Mouse (Mus musculus): Measurements from ENCODE around the gene Tmem252. TPM values are rescaled to one million over a fixed set of nuclear protein-coding genes. Genes with fewer than 3 reads are reported as not detected.

Gene Tmem252
- polyA plus RNA-seq, 1 experiment = 4.8 TPM

DNA sequence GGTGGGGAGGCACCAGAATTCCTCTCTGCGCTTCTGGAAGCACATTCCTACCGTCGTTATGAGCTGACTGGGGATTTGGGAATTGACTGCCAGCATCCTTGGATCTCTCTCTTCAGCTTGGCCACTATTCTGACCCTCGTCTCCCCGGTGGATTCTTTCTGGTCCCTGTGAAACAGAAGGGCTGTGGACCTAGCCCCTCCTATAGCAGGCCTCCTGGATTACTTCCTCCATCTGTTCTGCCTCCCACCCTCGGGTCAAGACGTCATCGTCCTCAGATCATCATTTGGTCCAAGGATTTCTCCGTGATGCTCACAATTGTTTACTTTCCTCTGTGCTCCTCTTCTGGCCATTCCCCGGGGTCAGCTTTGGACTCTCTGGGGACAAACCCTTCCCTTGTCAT lies 28.8 kb upstream of the Tmem252 start:
- no peak overlapping the region for H3K27ac ChIP-seq (ENCODE audit: insufficient read depth, low read depth, low read length)
- no peaks in the 10 kb centered on the region for H3K4me1 ChIP-seq (ENCODE audit: control insufficient read depth, insufficient read depth, insufficient read length, low read length)
- TF ChIP-seq CTCF (IDR thresholded peaks at IDR 0.05; ENCODE audit: extremely low read depth, insufficient read length, insufficient replicate concordance, low read depth, low read length) (no peak), POLR2A (IDR thresholded peaks at IDR 0.05; ENCODE audit: low read depth, low read length) (no peak)
- no peaks in the 10 kb centered on the region for H3K27me3 ChIP-seq (ENCODE audit: control insufficient read depth, insufficient read depth, low read length)
- no peaks in the 10 kb centered on the region for H3K36me3 ChIP-seq (ENCODE audit: control insufficient read depth, insufficient read depth, low read length)
- no peak overlapping the region for H3K4me3 ChIP-seq (ENCODE audit: low read depth, low read length)
- WGBS = 66% methylated on average over 10 of the region's 10 CpGs

DNA sequence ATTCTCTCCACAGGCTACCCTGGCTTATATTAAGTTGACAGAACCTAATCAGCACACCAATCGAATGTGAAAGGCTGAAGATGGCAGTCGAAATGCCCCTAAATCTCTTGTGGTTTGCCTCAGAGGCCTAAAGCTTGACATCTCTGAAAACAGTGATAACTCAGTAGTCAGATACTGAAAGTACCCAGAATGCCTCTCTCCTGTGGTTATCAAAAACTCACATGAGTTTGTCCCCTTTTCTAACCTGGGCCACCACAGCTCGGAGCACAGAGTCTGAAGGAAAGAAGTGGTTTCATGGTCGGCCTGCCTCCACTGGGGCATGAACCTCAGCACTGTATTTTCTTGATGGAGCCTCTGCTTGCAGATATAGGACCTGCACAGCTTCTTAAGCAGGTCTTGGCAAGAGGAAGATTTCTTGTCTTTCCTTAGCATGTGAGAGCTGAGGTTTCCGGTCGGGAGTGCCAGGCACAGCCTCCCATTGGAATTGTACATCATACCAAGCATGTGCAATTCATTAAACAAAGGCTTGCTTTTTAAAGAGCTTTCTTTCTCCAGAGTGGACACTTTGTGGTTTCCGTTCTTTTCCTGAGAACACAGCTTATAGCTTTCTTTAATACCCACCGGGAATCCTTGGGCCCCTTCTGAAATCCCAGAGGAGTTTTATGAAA lies 27.5 kb upstream of the Tmem252 start:
- no peaks in the 10 kb centered on the region for H3K36me3 ChIP-seq (ENCODE audit: control insufficient read depth, insufficient read depth, low read length)
- no peak for TF ChIP-seq POLR2A (IDR thresholded peaks at IDR 0.05; ENCODE audit: low read depth, low read length)
- no peak for TF ChIP-seq CTCF (IDR thresholded peaks at IDR 0.05; ENCODE audit: extremely low read depth, insufficient read length, insufficient replicate concordance, low read depth, low read length)
- H3K27me3 ChIP-seq (ENCODE audit: control insufficient read depth, insufficient read depth, low read length) = no peaks in the 10 kb centered on the region
- no peak overlapping the region for H3K4me3 ChIP-seq (ENCODE audit: low read depth, low read length)
- no peaks in the 10 kb centered on the region for H3K4me1 ChIP-seq (ENCODE audit: control insufficient read depth, insufficient read depth, insufficient read length, low read length)
- H3K27ac ChIP-seq (ENCODE audit: insufficient read depth, low read depth, low read length) = no peak overlapping the region
- 83% methylated on average over 8 of the region's 8 CpGs for WGBS

GRCm38 (mm10) chr19:24648016-24648415 lies 25.8 kb upstream of the Tmem252 start:
- no peaks in the 10 kb centered on the region for H3K36me3 ChIP-seq (ENCODE audit: control insufficient read depth, insufficient read depth, low read length)
- H3K4me1 ChIP-seq (ENCODE audit: control insufficient read depth, insufficient read depth, insufficient read length, low read length) = no peaks in the 10 kb centered on the region
- TF ChIP-seq POLR2A (IDR thresholded peaks at IDR 0.05; ENCODE audit: low read depth, low read length) (no peak), CTCF (IDR thresholded peaks at IDR 0.05; ENCODE audit: extremely low read depth, insufficient read length, insufficient replicate concordance, low read depth, low read length) (no peak)
- no peaks in the 10 kb centered on the region for H3K27me3 ChIP-seq (ENCODE audit: control insufficient read depth, insufficient read depth, low read length)
- 74% methylated on average over 8 of the region's 8 CpGs for WGBS
- H3K27ac ChIP-seq (ENCODE audit: insufficient read depth, low read depth, low read length) = no peak overlapping the region
- H3K4me3 ChIP-seq (ENCODE audit: low read depth, low read length) = no peak overlapping the region

- TF ChIP-seq POLR2A (IDR thresholded peaks at IDR 0.05; ENCODE audit: low read depth, low read length) (no peak), CTCF (IDR thresholded peaks at IDR 0.05; ENCODE audit: extremely low read depth, insufficient read length, insufficient replicate concordance, low read depth, low read length) (no peak)
- Histone ChIP-seq H3K36me3 (ENCODE audit: control insufficient read depth, insufficient read depth, low read length) (no peaks in the 10 kb centered on the region), H3K27ac (ENCODE audit: insufficient read depth, low read depth, low read length) (no peak overlapping the region), H3K4me3 (ENCODE audit: low read depth, low read length) (no peak overlapping the region), H3K27me3 (ENCODE audit: control insufficient read depth, insufficient read depth, low read length) (no peaks in the 10 kb centered on the region), H3K4me1 (ENCODE audit: control insufficient read depth, insufficient read depth, insufficient read length, low read length) (no peaks in the 10 kb centered on the region)
- WGBS = 94% methylated on average over 8 of the region's 8 CpGs
Observed at GRCm38 (mm10) chr19:24650428-24650827, 23.4 kb upstream of the Tmem252 start.

DNA sequence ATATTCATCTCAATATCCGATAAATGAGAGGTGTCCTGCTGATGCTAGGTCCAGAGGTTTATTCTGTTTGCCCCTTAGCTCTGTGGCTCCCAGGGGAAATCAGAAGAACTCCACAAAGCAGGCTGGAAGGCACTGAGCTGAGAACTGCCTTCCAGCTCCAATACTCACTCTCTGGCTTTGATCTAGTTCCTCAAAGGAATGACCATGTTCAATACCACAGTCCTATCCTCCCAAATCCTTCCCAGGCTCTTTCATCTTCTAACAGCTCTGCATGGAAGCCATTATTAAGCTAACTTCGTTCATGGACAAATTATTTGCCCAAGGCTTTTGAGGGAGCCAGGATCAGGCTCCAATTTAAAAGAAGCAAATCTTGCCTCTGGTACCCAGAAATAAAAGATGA lies 22.2 kb upstream of the Tmem252 start:
- Histone ChIP-seq H3K27ac (ENCODE audit: insufficient read depth, low read depth, low read length) (no peak overlapping the region), H3K4me3 (ENCODE audit: low read depth, low read length) (no peak overlapping the region), H3K27me3 (ENCODE audit: control insufficient read depth, insufficient read depth, low read length) (no peaks in the 10 kb centered on the region), H3K36me3 (ENCODE audit: control insufficient read depth, insufficient read depth, low read length) (no peaks in the 10 kb centered on the region), H3K4me1 (ENCODE audit: control insufficient read depth, insufficient read depth, insufficient read length, low read length) (no peaks in the 10 kb centered on the region)
- whole genome bisulfite sequencing = 76% methylated on average over 2 of the region's 2 CpGs
- TF ChIP-seq POLR2A (IDR thresholded peaks at IDR 0.05; ENCODE audit: low read depth, low read length) = no peak
- TF ChIP-seq CTCF (IDR thresholded peaks at IDR 0.05; ENCODE audit: extremely low read depth, insufficient read length, insufficient replicate concordance, low read depth, low read length) = no peak

DNA sequence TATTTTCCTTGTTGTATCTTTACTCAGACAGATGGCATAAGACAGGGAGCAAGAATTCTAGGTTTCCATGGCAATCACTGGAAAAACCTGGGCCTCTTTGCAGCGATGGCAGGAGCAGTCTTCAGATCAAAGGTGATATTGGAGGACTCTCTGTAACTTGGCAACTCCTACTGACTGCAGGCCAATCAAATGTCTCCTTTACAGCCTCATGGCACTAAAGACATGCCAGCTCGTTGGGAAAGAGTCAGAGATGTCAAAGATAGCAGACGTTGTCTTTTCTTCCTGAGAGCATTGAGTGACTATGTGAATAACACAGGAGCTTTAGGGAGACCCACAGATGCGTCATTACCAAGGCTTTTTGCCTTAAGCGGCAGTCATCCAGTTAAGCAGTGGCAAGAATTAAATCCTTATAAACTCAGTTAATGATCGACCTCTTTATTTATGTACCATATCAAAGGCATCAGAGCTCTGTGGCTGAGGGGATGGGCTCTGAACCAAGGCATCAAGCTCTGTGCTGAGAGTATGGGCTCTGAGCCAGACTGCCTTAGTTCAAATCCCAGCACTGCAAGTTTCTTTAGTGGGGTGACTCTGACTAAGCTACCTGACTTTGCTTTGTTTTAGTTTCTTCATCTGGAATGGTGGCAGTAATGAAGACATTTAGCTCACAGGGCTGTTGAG lies 21.3 kb upstream of the Tmem252 start:
- TF ChIP-seq CTCF (IDR thresholded peaks at IDR 0.05; ENCODE audit: extremely low read depth, insufficient read length, insufficient replicate concordance, low read depth, low read length) (no peak), POLR2A (IDR thresholded peaks at IDR 0.05; ENCODE audit: low read depth, low read length) (no peak)
- WGBS = 25% methylated on average over 6 of the region's 6 CpGs
- H3K4me1 ChIP-seq (ENCODE audit: control insufficient read depth, insufficient read depth, insufficient read length, low read length) = no peaks in the 10 kb centered on the region
- H3K27me3 ChIP-seq (ENCODE audit: control insufficient read depth, insufficient read depth, low read length) = no peaks in the 10 kb centered on the region
- no peaks in the 10 kb centered on the region for H3K36me3 ChIP-seq (ENCODE audit: control insufficient read depth, insufficient read depth, low read length)
- no peak overlapping the region for H3K4me3 ChIP-seq (ENCODE audit: low read depth, low read length)
- no peak overlapping the region for H3K27ac ChIP-seq (ENCODE audit: insufficient read depth, low read depth, low read length)

- no peak overlapping the region for H3K4me3 ChIP-seq (ENCODE audit: low read depth, low read length)
- WGBS = 43% methylated on average over 9 of the region's 9 CpGs
- H3K27ac ChIP-seq (ENCODE audit: insufficient read depth, low read depth, low read length) = no peak overlapping the region
- no peaks in the 10 kb centered on the region for H3K27me3 ChIP-seq (ENCODE audit: control insufficient read depth, insufficient read depth, low read length)
- no peaks in the 10 kb centered on the region for H3K4me1 ChIP-seq (ENCODE audit: control insufficient read depth, insufficient read depth, insufficient read length, low read length)
- H3K36me3 ChIP-seq (ENCODE audit: control insufficient read depth, insufficient read depth, low read length) = no peaks in the 10 kb centered on the region
- no peak for TF ChIP-seq CTCF (IDR thresholded peaks at IDR 0.05; ENCODE audit: extremely low read depth, insufficient read length, insufficient replicate concordance, low read depth, low read length)
- TF ChIP-seq POLR2A (IDR thresholded peaks at IDR 0.05; ENCODE audit: low read depth, low read length) = no peak
Observed at GRCm38 (mm10) chr19:24653230-24653799, 20.5 kb upstream of the Tmem252 start.
